Mouse (Mus musculus): ENCODE measurements around the gene Hspb6.

Hspb6 gene

GRCm38 (mm10) chr7:30588676-30589434, 36.9 kb downstream of the Hspb6 start, which contains the start of gene Kmt2b:
TSS of gene Kmt2b (minus strand) at chr7:30588726.
- peak; percentile 94 for DNase-seq

GRCm38 (mm10) chr7:30589435-30590301, 37.7 kb downstream of the Hspb6 start:
- DNase-seq = peak; percentile 86

- no peak for DNase-seq
Observed at GRCm38 (mm10) chr7:30590927-30591604, 39.1 kb downstream of the Hspb6 start.

- no peak for DNase-seq
Observed at GRCm38 (mm10) chr7:30591605-30591951, 39.6 kb downstream of the Hspb6 start.

- DNase-seq = no peak
Observed at GRCm38 (mm10) chr7:30592772-30593423, 40.9 kb downstream of the Hspb6 start.

GRCm38 (mm10) chr7:30593579-30594509, 41.9 kb downstream of the Hspb6 start:
- no peak for DNase-seq

GRCm38 (mm10) chr7:30594510-30595024, 42.6 kb downstream of the Hspb6 start:
- DNase-seq = no peak

GRCm38 (mm10) chr7:30596093-30596492, 44.1 kb downstream of the Hspb6 start:
- no peak for DNase-seq

GRCm38 (mm10) chr7:30596811-30597210, 44.8 kb downstream of the Hspb6 start:
- no peak for DNase-seq

GRCm38 (mm10) chr7:30598786-30599185, 46.8 kb downstream of the Hspb6 start, which contains the start of gene Zbtb32:
TSS of gene Zbtb32 (minus strand) at chr7:30598909.
- DNase-seq = no peak

GRCm38 (mm10) chr7:30599933-30600353, 48.0 kb downstream of the Hspb6 start:
- peak; percentile 67 for DNase-seq

- DNase-seq = no peak
Observed at GRCm38 (mm10) chr7:30600651-30601050, 48.7 kb downstream of the Hspb6 start.

- no peak for DNase-seq
Observed at GRCm38 (mm10) chr7:30602583-30602982, 50.6 kb downstream of the Hspb6 start.

GRCm38 (mm10) chr7:30604424-30604823, 52.4 kb downstream of the Hspb6 start:
- DNase-seq = no peak

- no peak for DNase-seq
Observed at GRCm38 (mm10) chr7:30604944-30605343, 53.0 kb downstream of the Hspb6 start.
